Mouse (Mus musculus) forebrain, embryonic 15.5 days (tissue): Measurements from ENCODE around the gene Mtcl1. TPM values are rescaled to one million over a fixed set of nuclear protein-coding genes. Genes with fewer than 3 reads are reported as not detected.
"Not testable (repeated sequence)": the region's sequence is repeated elsewhere in the genome, so short reads cannot be mapped to it uniquely, and the experiment has no call there.

Source experiments
- ATAC-seq: fragments of 200-750 bp; cut with Nextera tagmentation; replicated peaks from 2 replicates; pipeline ENCODE4 v1.8.0; 2017; ENCODE audit warnings: mild to moderate bottlenecking, moderate TSS enrichment, moderate library complexity
- H3K27ac ChIP-seq: fragments of 300-500 bp; sonication (generic); replicated peaks from 2 replicates; pipeline ENCODE4 v1.5.1; 2015; ENCODE audit warnings: mild to moderate bottlenecking, inconsistent platforms
- H3K27me3 ChIP-seq: fragments of 300-500 bp; sonication (generic); 2 replicates; pipeline ENCODE4 v1.6.1; 2015; ENCODE audit warnings: inconsistent platforms
- H3K36me3 ChIP-seq: fragments of 300-500 bp; sonication (generic); 2 replicates; pipeline ENCODE4 v1.6.1; 2015; ENCODE audit warnings: mild to moderate bottlenecking, inconsistent platforms
- H3K4me1 ChIP-seq: fragments of 300-500 bp; sonication (generic); 2 replicates; pipeline ENCODE4 v1.6.1; 2015; ENCODE audit warnings: inconsistent platforms
- H3K4me2 ChIP-seq: fragments of 300-500 bp; sonication (generic); replicated peaks from 2 replicates; pipeline ENCODE4 v1.6.1; 2015; ENCODE audit warnings: mild to moderate bottlenecking, inconsistent platforms
- H3K4me3 ChIP-seq: fragments of 300-500 bp; sonication (generic); 2 replicates; pipeline ENCODE4 v1.5.1; 2015; ENCODE audit warnings: mild to moderate bottlenecking, inconsistent platforms
- H3K9ac ChIP-seq: fragments of 300-500 bp; sonication (generic); replicated peaks from 2 replicates; pipeline ENCODE4 v1.6.1; 2015; ENCODE audit warnings: mild to moderate bottlenecking, inconsistent platforms
- H3K9me3 ChIP-seq: fragments of 300-500 bp; sonication (generic); 2 replicates; pipeline ENCODE4 v1.6.1; 2016; ENCODE audit warnings: inconsistent platforms
- WGBS: fragments of 180-500 bp; shearing (Covaris S2); methylation state at CpG from one replicate; pipeline ENCODE4 v1.1.7; 2015; ENCODE audit warnings: mixed read lengths; 5-methylcytosine and 5-hydroxymethylcytosine counted together
- polyA plus RNA-seq: library from polyadenylated mRNA; unstranded; fragments of >200 nt; fragmentation: Nextera tagmentation; extraction: Ambion mirVana; gene quantifications from 2 replicates; pipeline ENCODE4 v1.2.1, GENCODE M21; 2015

Mtcl1 gene
- polyA plus RNA-seq, 1 experiment from 2014 or later, result 35.5 TPM

GRCm38 (mm10) chr17:66444059-66444700 lies 5.4 kb downstream of the Mtcl1 start:
- peak overlapping the region; percentile 51 for H3K27ac ChIP-seq
- ATAC-seq, result peak; percentile 24; the same call in 1 of the 2 replicates
- H3K4me2 ChIP-seq, result peak overlapping the region; percentile 19; the same call in 1 of the 2 replicates
- H3K9ac ChIP-seq, result no peak overlapping the region
- no peaks in the 10 kb centered on the region for H3K36me3 ChIP-seq
- no peaks in the 10 kb centered on the region for H3K9me3 ChIP-seq
- peaks cover 54% of the 10 kb centered on the region for H3K4me1 ChIP-seq
- H3K27me3 ChIP-seq, result no peaks in the 10 kb centered on the region
- no peak overlapping the region for H3K4me3 ChIP-seq
- WGBS, result 27% methylated on average over 9 of the region's 9 CpGs

GRCm38 (mm10) chr17:66439888-66440287 lies 9.7 kb downstream of the Mtcl1 start:
- WGBS, result 66% methylated on average over 8 of the region's 8 CpGs
- Histone ChIP-seq H3K4me1 (peaks cover 58% of the 10 kb centered on the region), H3K27ac (no peak overlapping the region), H3K4me2 (no peak overlapping the region), H3K4me3 (no peak overlapping the region), H3K27me3 (no peaks in the 10 kb centered on the region), H3K9me3 (no peaks in the 10 kb centered on the region), H3K9ac (no peak overlapping the region), H3K36me3 (peaks cover 4% of the 10 kb centered on the region; the same call in 1 of the 2 replicates)
- ATAC-seq, result no peak

GRCm38 (mm10) chr17:66439051-66439753 lies 10.3 kb downstream of the Mtcl1 start:
- Histone ChIP-seq H3K9ac (no peak overlapping the region), H3K27ac (no peak overlapping the region), H3K4me2 (no peak overlapping the region), H3K36me3 (peaks cover 4% of the 10 kb centered on the region; the same call in 1 of the 2 replicates), H3K9me3 (no peaks in the 10 kb centered on the region), H3K27me3 (no peaks in the 10 kb centered on the region), H3K4me3 (no peak overlapping the region), H3K4me1 (peaks cover 60% of the 10 kb centered on the region)
- WGBS, result 25% methylated on average over 11 of the region's 11 CpGs
- no peak for ATAC-seq

- peaks cover 4% of the 10 kb centered on the region; the same call in 1 of the 2 replicates for H3K36me3 ChIP-seq
- peaks cover 51% of the 10 kb centered on the region for H3K4me1 ChIP-seq
- no peak for ATAC-seq
- H3K4me3 ChIP-seq, result no peak overlapping the region
- H3K4me2 ChIP-seq, result no peak overlapping the region
- H3K27ac ChIP-seq, result no peak overlapping the region
- WGBS, result 77% methylated on average over 12 of the region's 12 CpGs
- no peaks in the 10 kb centered on the region for H3K9me3 ChIP-seq
- H3K9ac ChIP-seq, result no peak overlapping the region
- H3K27me3 ChIP-seq, result no peaks in the 10 kb centered on the region
Observed at GRCm38 (mm10) chr17:66438137-66438536, 11.4 kb downstream of the Mtcl1 start.

GRCm38 (mm10) chr17:66436811-66437210 lies 12.7 kb downstream of the Mtcl1 start:
- peaks cover 51% of the 10 kb centered on the region for H3K4me1 ChIP-seq
- H3K4me3 ChIP-seq, result no peak overlapping the region
- no peaks in the 10 kb centered on the region for H3K9me3 ChIP-seq
- peak overlapping the region; percentile 50 for H3K27ac ChIP-seq
- ATAC-seq, result peak; percentile 84
- no peak overlapping the region for H3K9ac ChIP-seq
- peaks cover 4% of the 10 kb centered on the region; the same call in 1 of the 2 replicates for H3K36me3 ChIP-seq
- H3K27me3 ChIP-seq, result no peaks in the 10 kb centered on the region
- WGBS, result 51% methylated on average over 8 of the region's 8 CpGs
- H3K4me2 ChIP-seq, result no peak overlapping the region

- H3K9ac ChIP-seq, result no peak overlapping the region
- peaks cover 6% of the 10 kb centered on the region; the same call in 1 of the 2 replicates for H3K36me3 ChIP-seq
- 56% methylated on average over 15 of the region's 15 CpGs for WGBS
- H3K27ac ChIP-seq, result peak overlapping the region; percentile 50
- ATAC-seq, result no peak
- H3K9me3 ChIP-seq, result no peaks in the 10 kb centered on the region
- no peak overlapping the region for H3K4me3 ChIP-seq
- H3K27me3 ChIP-seq, result no peaks in the 10 kb centered on the region
- no peak overlapping the region for H3K4me2 ChIP-seq
- H3K4me1 ChIP-seq, result peaks cover 47% of the 10 kb centered on the region
Observed at GRCm38 (mm10) chr17:66435982-66436381, 13.6 kb downstream of the Mtcl1 start.

GRCm38 (mm10) chr17:66435007-66435406 lies 14.5 kb downstream of the Mtcl1 start:
- Histone ChIP-seq H3K27ac (peak overlapping the region; percentile 50), H3K36me3 (peaks cover 11% of the 10 kb centered on the region; the same call in 1 of the 2 replicates), H3K9me3 (no peaks in the 10 kb centered on the region), H3K4me3 (no peak overlapping the region), H3K4me2 (no peak overlapping the region), H3K4me1 (peaks cover 47% of the 10 kb centered on the region), H3K27me3 (no peaks in the 10 kb centered on the region), H3K9ac (no peak overlapping the region)
- ATAC-seq, result peak; percentile 54; the same call in 1 of the 2 replicates
- 69% methylated on average over 14 of the region's 14 CpGs for WGBS

- H3K9ac ChIP-seq, result no peak overlapping the region
- peak overlapping the region; percentile 50 for H3K27ac ChIP-seq
- H3K4me2 ChIP-seq, result no peak overlapping the region
- H3K36me3 ChIP-seq, result peaks cover 11% of the 10 kb centered on the region; the same call in 1 of the 2 replicates
- WGBS, result 88% methylated on average over 7 of the region's 7 CpGs
- no peak overlapping the region for H3K4me3 ChIP-seq
- no peaks in the 10 kb centered on the region for H3K27me3 ChIP-seq
- H3K4me1 ChIP-seq, result peaks cover 47% of the 10 kb centered on the region
- no peaks in the 10 kb centered on the region for H3K9me3 ChIP-seq
- ATAC-seq, result no peak
Observed at GRCm38 (mm10) chr17:66434566-66434965, 15.0 kb downstream of the Mtcl1 start.

GRCm38 (mm10) chr17:66424601-66425000 lies 24.9 kb downstream of the Mtcl1 start:
- not testable (repeated sequence) for ATAC-seq, H3K27me3 ChIP-seq, H3K4me1 ChIP-seq, H3K9me3 ChIP-seq, H3K9ac ChIP-seq, H3K4me2 ChIP-seq, H3K36me3 ChIP-seq, H3K27ac ChIP-seq, H3K4me3 ChIP-seq
- 98% methylated on average over 4 of the region's 4 CpGs for WGBS

- no peak overlapping the region for H3K27ac ChIP-seq
- no peaks in the 10 kb centered on the region for H3K27me3 ChIP-seq
- H3K4me1 ChIP-seq, result peaks cover 26% of the 10 kb centered on the region
- WGBS, result 60% methylated on average over 8 of the region's 8 CpGs
- peaks cover 6% of the 10 kb centered on the region; the same call in 1 of the 2 replicates for H3K36me3 ChIP-seq
- ATAC-seq, result no peak
- H3K4me2 ChIP-seq, result no peak overlapping the region
- no peaks in the 10 kb centered on the region for H3K9me3 ChIP-seq
- no peak overlapping the region for H3K4me3 ChIP-seq
- H3K9ac ChIP-seq, result no peak overlapping the region
Observed at GRCm38 (mm10) chr17:66419421-66419820, 30.1 kb downstream of the Mtcl1 start.

GRCm38 (mm10) chr17:66417748-66418147 lies 31.8 kb downstream of the Mtcl1 start:
- WGBS, result 10% methylated on average over 4 of the region's 4 CpGs
- Histone ChIP-seq H3K4me2 (peak overlapping the region; percentile 44; the same call in 1 of the 2 replicates), H3K9me3 (no peaks in the 10 kb centered on the region), H3K27me3 (no peaks in the 10 kb centered on the region), H3K27ac (peak overlapping the region; percentile 67), H3K4me1 (peaks cover 26% of the 10 kb centered on the region), H3K36me3 (no peaks in the 10 kb centered on the region), H3K4me3 (no peak overlapping the region), H3K9ac (peak overlapping the region; percentile 22; the same call in 1 of the 2 replicates)
- ATAC-seq, result 0 out of 2 replicates have a peak, but pooled peaks have one; percentile 3

- Histone ChIP-seq H3K9ac (peak overlapping the region; percentile 22), H3K4me2 (peak overlapping the region; percentile 44), H3K4me3 (peak overlapping the region; percentile 26), H3K36me3 (no peaks in the 10 kb centered on the region), H3K4me1 (peaks cover 30% of the 10 kb centered on the region), H3K27me3 (no peaks in the 10 kb centered on the region), H3K9me3 (no peaks in the 10 kb centered on the region), H3K27ac (peak overlapping the region; percentile 67)
- ATAC-seq, result peak; percentile 63
- WGBS, result 5% methylated on average over 5 of the region's 5 CpGs
Observed at GRCm38 (mm10) chr17:66417329-66417728, 32.2 kb downstream of the Mtcl1 start.
